Mouse (Mus musculus): ENCODE data around the gene Serinc5. TPM values are rescaled to one million over a fixed set of nuclear protein-coding genes. Genes with fewer than 3 reads are reported as not detected.

The Serinc5 gene
- polyA plus RNA-seq, 1 experiment from 2014 or later, result 11.0 TPM

DNA sequence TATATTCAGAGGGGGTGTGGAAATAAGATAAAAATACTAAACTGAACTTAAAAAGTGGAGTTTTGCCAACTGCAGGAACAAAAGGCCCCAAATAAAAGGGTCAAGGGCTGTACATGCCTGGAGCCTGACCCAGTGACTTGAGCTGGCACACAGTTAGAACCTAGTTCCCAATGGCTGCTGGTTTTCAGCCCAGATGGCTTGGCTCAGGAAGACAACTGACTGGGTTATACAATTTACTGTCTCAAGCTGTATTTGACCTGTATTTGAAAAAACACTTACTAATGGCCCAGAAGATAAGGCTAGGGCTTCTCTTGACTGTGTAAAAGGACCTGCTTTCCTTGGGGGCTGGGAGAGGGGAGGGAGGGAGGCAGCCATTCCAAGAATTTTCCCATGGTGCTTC is 21.6 kb upstream of the Serinc5 start:
- no peak overlapping the region for H3K9ac ChIP-seq (ENCODE audit: low read length)
- H3K9me3 ChIP-seq (ENCODE audit: control insufficient read depth, low read length), result no peaks in the 10 kb centered on the region
- H3K4me3 ChIP-seq (ENCODE audit: control insufficient read depth in 1 of 2, insufficient read depth in 1 of 2, low read depth in 1 of 2, low read length in 2 of 2), result no peak overlapping the region
- no peak overlapping the region for H3K27ac ChIP-seq (replicated peaks in 1 of 2; ENCODE audit: control insufficient read depth in 1 of 2, insufficient read depth in 1 of 2, low read depth in 2 of 2, low read length in 2 of 2)
- no peaks in the 10 kb centered on the region for H3K36me3 ChIP-seq (ENCODE audit: control insufficient read depth, insufficient read depth, low read length)
- H3K4me1 ChIP-seq (ENCODE audit: control insufficient read depth in 2 of 2, insufficient read depth in 2 of 2, low read length in 2 of 2), result peaks cover 9% of the 10 kb centered on the region in 2 experiments; a peak in 2 of 4 replicates
- H3K4me2 ChIP-seq (ENCODE audit: low read length), result no peak overlapping the region
- no peaks in the 10 kb centered on the region for H3K27me3 ChIP-seq (ENCODE audit: control insufficient read depth, insufficient read depth, low read length)
- ATAC-seq (ENCODE audit: insufficient number of reproducible peaks, insufficient read depth, low FRiP score, low read depth), result no peak

DNA sequence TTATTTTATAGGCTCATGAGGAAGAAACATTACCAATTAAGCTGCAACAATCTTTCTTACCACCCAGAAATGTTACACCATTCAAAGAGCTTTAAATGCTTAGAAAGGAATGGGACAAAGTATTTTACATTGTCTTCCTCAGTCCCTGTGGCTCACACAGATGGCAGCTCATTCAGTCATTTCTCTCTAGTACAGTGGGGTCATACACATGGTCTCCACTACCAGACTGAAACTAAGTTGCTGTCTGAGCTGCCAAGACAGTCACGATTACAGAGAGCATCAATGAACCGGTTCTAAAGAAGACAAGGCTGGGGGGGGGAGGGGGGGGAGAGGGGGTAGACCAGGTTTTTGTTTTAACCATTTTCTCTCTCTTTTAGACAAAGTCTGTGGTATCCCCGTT is 19.7 kb upstream of the Serinc5 start:
- WGBS, result 58% methylated on average over 3 of the region's 3 CpGs
- no peaks in the 10 kb centered on the region for H3K9me3 ChIP-seq (ENCODE audit: control insufficient read depth, low read length)
- H3K9ac ChIP-seq (ENCODE audit: low read length), result no peak overlapping the region
- ATAC-seq (ENCODE audit: insufficient number of reproducible peaks, insufficient read depth, low FRiP score, low read depth), result no peak
- H3K4me1 ChIP-seq (ENCODE audit: control insufficient read depth in 2 of 2, insufficient read depth in 2 of 2, low read length in 2 of 2), result peaks cover 14 to 15% of the 10 kb centered on the region in 2 experiments; a peak in 3 of 4 replicates
- H3K27me3 ChIP-seq (ENCODE audit: control insufficient read depth, insufficient read depth, low read length), result no peaks in the 10 kb centered on the region
- no peak overlapping the region for H3K27ac ChIP-seq (replicated peaks in 1 of 2; ENCODE audit: control insufficient read depth in 1 of 2, insufficient read depth in 1 of 2, low read depth in 2 of 2, low read length in 2 of 2)
- H3K4me2 ChIP-seq (ENCODE audit: low read length), result no peak overlapping the region
- no peak overlapping the region for H3K4me3 ChIP-seq (ENCODE audit: control insufficient read depth in 1 of 2, insufficient read depth in 1 of 2, low read depth in 1 of 2, low read length in 2 of 2)
- no peaks in the 10 kb centered on the region for H3K36me3 ChIP-seq (ENCODE audit: control insufficient read depth, insufficient read depth, low read length)

DNA sequence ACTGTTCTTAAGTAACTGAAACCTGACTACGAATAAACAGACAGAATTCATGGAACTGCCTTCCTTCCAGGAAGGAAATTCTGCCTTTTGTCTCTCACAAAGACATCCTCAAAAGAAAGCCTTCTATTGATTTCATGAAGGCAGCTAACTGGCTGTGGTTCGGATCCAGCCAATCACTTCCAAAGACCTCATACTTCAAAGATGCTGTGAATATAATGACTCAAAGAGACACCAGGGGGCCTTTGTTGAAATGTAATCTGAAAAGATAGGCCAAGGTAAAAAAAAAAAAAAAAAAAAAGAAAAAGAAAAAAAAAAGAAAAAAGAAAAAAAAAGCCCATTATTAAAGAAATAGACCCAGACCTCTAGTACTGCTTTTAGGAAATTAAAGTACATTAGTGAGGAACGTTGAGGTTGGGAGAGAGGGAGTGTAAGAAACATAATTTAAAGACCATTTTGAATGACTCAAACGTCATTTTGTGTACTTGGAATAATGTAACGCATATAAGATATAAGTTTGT is 18.6 kb upstream of the Serinc5 start:
- Histone ChIP-seq H3K27me3 (ENCODE audit: control insufficient read depth, insufficient read depth, low read length) (no peaks in the 10 kb centered on the region), H3K9me3 (ENCODE audit: control insufficient read depth, low read length) (no peaks in the 10 kb centered on the region), H3K9ac (ENCODE audit: low read length) (no peak overlapping the region), H3K4me3 (ENCODE audit: control insufficient read depth in 1 of 2, insufficient read depth in 1 of 2, low read depth in 1 of 2, low read length in 2 of 2) (no peak overlapping the region), H3K36me3 (ENCODE audit: control insufficient read depth, insufficient read depth, low read length) (no peaks in the 10 kb centered on the region), H3K27ac (replicated peaks in 1 of 2; ENCODE audit: control insufficient read depth in 1 of 2, insufficient read depth in 1 of 2, low read depth in 2 of 2, low read length in 2 of 2) (no peak overlapping the region), H3K4me2 (ENCODE audit: low read length) (no peak overlapping the region), H3K4me1 (ENCODE audit: control insufficient read depth in 2 of 2, insufficient read depth in 2 of 2, low read length in 2 of 2) (peaks cover 14 to 15% of the 10 kb centered on the region in 2 experiments; a peak in 3 of 4 replicates)
- no peak for ATAC-seq (ENCODE audit: insufficient number of reproducible peaks, insufficient read depth, low FRiP score, low read depth)
- WGBS, result 56% methylated on average over 5 of the region's 5 CpGs

DNA sequence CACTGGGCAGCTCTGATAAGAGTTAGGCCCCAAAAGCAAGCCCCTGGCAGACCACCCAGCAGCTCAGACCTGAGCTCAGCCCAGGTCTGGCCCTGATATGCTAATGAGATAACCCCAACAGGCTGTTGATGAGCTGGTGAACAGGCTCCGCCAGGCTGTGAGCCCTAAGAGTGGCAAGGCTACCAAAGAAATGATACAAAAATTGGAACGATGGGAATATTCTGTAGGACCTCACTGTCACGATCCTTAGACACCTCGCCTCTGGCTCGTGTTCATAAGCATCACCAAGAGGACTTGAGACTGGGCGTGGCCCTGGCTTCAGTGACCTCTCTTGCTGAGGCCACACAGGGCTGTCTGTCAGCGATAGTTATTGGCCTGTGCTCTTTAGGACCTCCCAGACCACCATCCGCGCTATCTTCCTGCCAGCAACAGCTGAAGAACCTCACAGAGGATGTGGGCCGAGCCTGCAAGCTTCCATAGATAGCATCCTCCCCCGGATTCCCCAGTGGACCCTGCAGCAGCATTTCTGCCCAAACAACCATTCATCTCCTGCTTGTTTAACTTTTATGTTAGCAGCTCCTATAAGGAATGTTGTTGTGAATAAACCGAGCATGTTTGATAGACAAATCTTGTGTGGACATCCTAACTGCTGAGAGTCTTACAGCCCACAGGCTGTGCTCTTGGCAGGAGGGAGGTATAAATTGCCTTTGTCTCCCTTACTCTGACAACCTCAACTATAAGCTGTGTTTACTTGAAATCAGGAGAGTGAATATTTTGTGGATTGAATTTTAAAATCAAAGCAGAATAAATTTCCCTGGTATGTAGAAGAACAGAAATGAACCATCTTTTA is 17.9 kb upstream of the Serinc5 start:
- Histone ChIP-seq H3K27ac (replicated peaks in 1 of 2; ENCODE audit: control insufficient read depth in 1 of 2, insufficient read depth in 1 of 2, low read depth in 2 of 2, low read length in 2 of 2) (no peak overlapping the region), H3K36me3 (ENCODE audit: control insufficient read depth, insufficient read depth, low read length) (no peaks in the 10 kb centered on the region), H3K4me2 (ENCODE audit: low read length) (peak overlapping the region; percentile 24; the same call in 1 of the 2 replicates), H3K9me3 (ENCODE audit: control insufficient read depth, low read length) (no peaks in the 10 kb centered on the region), H3K4me3 (ENCODE audit: control insufficient read depth in 1 of 2, insufficient read depth in 1 of 2, low read depth in 1 of 2, low read length in 2 of 2) (no peak overlapping the region), H3K27me3 (ENCODE audit: control insufficient read depth, insufficient read depth, low read length) (no peaks in the 10 kb centered on the region), H3K9ac (ENCODE audit: low read length) (no peak overlapping the region), H3K4me1 (ENCODE audit: control insufficient read depth in 2 of 2, insufficient read depth in 2 of 2, low read length in 2 of 2) (peaks cover 14 to 15% of the 10 kb centered on the region in 2 experiments; a peak in 3 of 4 replicates)
- WGBS, result 12% methylated on average over 12 of the region's 12 CpGs
- ATAC-seq (ENCODE audit: insufficient number of reproducible peaks, insufficient read depth, low FRiP score, low read depth), result peak; percentile 61; the same call in 1 of the 2 replicates

DNA sequence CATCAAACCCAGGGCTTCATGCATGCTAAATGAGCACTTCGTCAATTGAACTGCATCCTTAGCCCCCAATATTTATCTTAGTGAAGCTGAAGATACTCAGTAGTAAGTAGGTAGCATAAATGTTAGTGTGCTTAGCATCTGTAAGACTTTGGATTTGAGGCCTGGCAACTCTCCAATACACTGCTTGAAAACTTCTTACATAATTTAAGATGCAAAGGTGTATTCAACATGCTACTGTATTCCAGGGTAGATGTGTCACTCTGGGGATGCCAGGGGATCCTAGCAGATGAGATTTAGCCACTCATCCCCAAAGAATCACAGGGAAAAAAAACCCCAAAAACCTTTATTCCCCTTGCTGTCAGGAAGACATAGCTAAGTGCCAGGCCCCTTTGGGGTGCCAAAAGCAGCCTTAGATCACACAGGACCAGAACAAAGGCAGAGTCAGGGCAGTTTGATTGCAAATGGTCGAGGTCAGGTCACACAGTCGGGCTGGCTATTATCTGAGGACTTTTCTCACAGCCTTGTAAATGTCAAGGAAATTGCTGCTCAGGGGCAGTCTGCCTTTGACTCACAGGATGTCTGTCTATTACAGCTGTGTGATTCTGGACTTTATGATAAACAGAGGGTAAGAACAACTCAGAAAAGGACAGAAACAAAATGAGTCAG is 17.0 kb upstream of the Serinc5 start:
- no peak for ATAC-seq (ENCODE audit: insufficient number of reproducible peaks, insufficient read depth, low FRiP score, low read depth)
- H3K27me3 ChIP-seq (ENCODE audit: control insufficient read depth, insufficient read depth, low read length), result no peaks in the 10 kb centered on the region
- H3K27ac ChIP-seq (replicated peaks in 1 of 2; ENCODE audit: control insufficient read depth in 1 of 2, insufficient read depth in 1 of 2, low read depth in 2 of 2, low read length in 2 of 2), result 0 out of 4 replicates have a peak overlapping the region, but pooled peaks of 1 of the 2 experiments have one; percentile 37
- no peak overlapping the region for H3K4me3 ChIP-seq (ENCODE audit: control insufficient read depth in 1 of 2, insufficient read depth in 1 of 2, low read depth in 1 of 2, low read length in 2 of 2)
- H3K9me3 ChIP-seq (ENCODE audit: control insufficient read depth, low read length), result no peaks in the 10 kb centered on the region
- no peak overlapping the region for H3K4me2 ChIP-seq (ENCODE audit: low read length)
- H3K9ac ChIP-seq (ENCODE audit: low read length), result no peak overlapping the region
- WGBS, result 24% methylated on average over 3 of the region's 3 CpGs
- peaks cover 14 to 15% of the 10 kb centered on the region in 2 experiments; a peak in 3 of 4 replicates for H3K4me1 ChIP-seq (ENCODE audit: control insufficient read depth in 2 of 2, insufficient read depth in 2 of 2, low read length in 2 of 2)
- no peaks in the 10 kb centered on the region for H3K36me3 ChIP-seq (ENCODE audit: control insufficient read depth, insufficient read depth, low read length)

DNA sequence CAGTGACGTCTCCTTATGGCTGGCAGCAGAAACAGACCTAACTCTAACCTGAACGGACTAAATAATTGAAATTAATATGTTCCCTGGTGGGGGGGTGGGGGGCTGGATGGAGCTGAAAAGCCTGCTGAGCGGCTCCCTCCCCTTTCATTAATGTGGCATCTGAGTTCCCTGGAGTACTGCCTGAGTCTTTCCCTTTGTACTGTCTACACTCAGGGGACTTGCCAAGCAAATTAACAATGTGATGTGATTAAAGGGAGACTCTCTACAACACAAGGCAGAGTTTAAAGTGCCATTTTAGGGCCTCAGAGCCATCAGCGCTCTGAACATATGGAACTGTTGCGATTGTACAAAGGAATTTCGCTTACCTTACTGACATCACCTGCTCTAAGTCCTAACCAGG is 16.4 kb upstream of the Serinc5 start:
- H3K27ac ChIP-seq (replicated peaks in 1 of 2; ENCODE audit: control insufficient read depth in 1 of 2, insufficient read depth in 1 of 2, low read depth in 2 of 2, low read length in 2 of 2), result no peak overlapping the region
- no peaks in the 10 kb centered on the region for H3K9me3 ChIP-seq (ENCODE audit: control insufficient read depth, low read length)
- H3K27me3 ChIP-seq (ENCODE audit: control insufficient read depth, insufficient read depth, low read length), result no peaks in the 10 kb centered on the region
- H3K9ac ChIP-seq (ENCODE audit: low read length), result no peak overlapping the region
- no peak overlapping the region for H3K4me3 ChIP-seq (ENCODE audit: control insufficient read depth in 1 of 2, insufficient read depth in 1 of 2, low read depth in 1 of 2, low read length in 2 of 2)
- WGBS, result 63% methylated on average over 6 of the region's 6 CpGs
- no peaks in the 10 kb centered on the region for H3K36me3 ChIP-seq (ENCODE audit: control insufficient read depth, insufficient read depth, low read length)
- ATAC-seq (ENCODE audit: insufficient number of reproducible peaks, insufficient read depth, low FRiP score, low read depth), result no peak
- no peak overlapping the region for H3K4me2 ChIP-seq (ENCODE audit: low read length)
- H3K4me1 ChIP-seq (ENCODE audit: control insufficient read depth in 2 of 2, insufficient read depth in 2 of 2, low read length in 2 of 2), result peaks cover 13 to 14% of the 10 kb centered on the region in 2 experiments; a peak in 3 of 4 replicates

DNA sequence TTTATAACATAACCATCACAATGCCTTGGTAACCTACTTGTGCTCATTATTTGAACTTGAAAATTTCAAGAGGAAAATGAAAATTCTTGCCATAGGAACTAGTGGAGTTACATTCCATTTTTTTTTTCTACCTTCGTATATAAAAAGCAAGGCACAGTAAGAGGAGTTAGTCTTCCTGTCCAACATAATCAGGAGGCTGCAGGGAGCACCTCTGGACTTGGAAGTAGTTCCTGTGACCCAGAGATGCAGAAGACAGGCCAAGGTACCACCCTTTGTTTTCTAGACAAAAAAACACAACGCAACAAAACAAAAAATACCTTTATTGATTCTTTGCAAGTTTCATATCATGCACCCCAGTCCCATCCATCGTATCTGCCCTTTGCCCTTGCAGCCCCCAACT is 16.0 kb upstream of the Serinc5 start:
- 76% methylated on average over 3 of the region's 3 CpGs for WGBS
- ATAC-seq (ENCODE audit: insufficient number of reproducible peaks, insufficient read depth, low FRiP score, low read depth), result no peak
- H3K4me3 ChIP-seq (ENCODE audit: control insufficient read depth in 1 of 2, insufficient read depth in 1 of 2, low read depth in 1 of 2, low read length in 2 of 2), result no peak overlapping the region
- H3K9ac ChIP-seq (ENCODE audit: low read length), result no peak overlapping the region
- H3K27ac ChIP-seq (replicated peaks in 1 of 2; ENCODE audit: control insufficient read depth in 1 of 2, insufficient read depth in 1 of 2, low read depth in 2 of 2, low read length in 2 of 2), result no peak overlapping the region
- no peaks in the 10 kb centered on the region for H3K27me3 ChIP-seq (ENCODE audit: control insufficient read depth, insufficient read depth, low read length)
- H3K4me1 ChIP-seq (ENCODE audit: control insufficient read depth in 2 of 2, insufficient read depth in 2 of 2, low read length in 2 of 2), result peaks cover 13 to 14% of the 10 kb centered on the region in 2 experiments; a peak in 3 of 4 replicates
- H3K4me2 ChIP-seq (ENCODE audit: low read length), result no peak overlapping the region
- H3K9me3 ChIP-seq (ENCODE audit: control insufficient read depth, low read length), result no peaks in the 10 kb centered on the region
- no peaks in the 10 kb centered on the region for H3K36me3 ChIP-seq (ENCODE audit: control insufficient read depth, insufficient read depth, low read length)
